Mouse (Mus musculus) frontal cortex, postnatal 36 days (tissue): Measurements from ENCODE around the gene Serpina3i.
A peak's percentile ranks its signal among the peaks of the same experiment; 100 is the strongest.
"Not testable (repeated sequence)": the region's sequence is repeated elsewhere in the genome, so short reads cannot be mapped to it uniquely, and the experiment has no call there.

Experiments
- DNase-seq, 2 experiments: peaks; one replicate each; pipeline ENCODE4 v3.0.0; 2022; ENCODE audit warnings: low spot score in 2 of 2

Serpina3i gene

DNA sequence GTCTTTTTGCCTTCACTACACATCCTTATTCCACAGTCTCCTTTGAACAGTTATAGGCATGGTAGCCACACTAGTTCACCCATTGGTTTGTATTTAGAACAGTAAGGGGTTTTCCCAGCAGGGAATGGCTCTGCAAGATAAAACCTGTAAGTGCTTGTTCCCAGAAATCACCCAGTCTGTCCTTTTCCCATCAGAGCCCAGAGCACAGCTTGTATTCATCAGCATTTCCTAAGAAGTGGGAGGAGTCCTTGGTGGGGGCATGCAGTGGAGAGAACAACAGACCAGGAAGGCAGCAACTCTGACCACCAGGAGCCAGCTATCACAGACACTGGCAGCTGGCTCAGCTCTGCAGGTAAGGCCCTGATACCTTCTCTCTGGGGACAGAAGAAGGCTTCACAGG lies at the start of gene Serpina3i:
TSS of gene Serpina3i (plus strand) at position 260 of the 400 bp plus-strand sequence.
- no peak for DNase-seq

- DNase-seq: peak in 1 of 2 experiments; percentile 2
Observed at GRCm38 (mm10) chr12:104213689-104214444, 49.1 kb upstream of the Serpina3i start.

- DNase-seq: no peak
Observed at GRCm38 (mm10) chr12:104214445-104214753, 48.5 kb upstream of the Serpina3i start, which contains the start of gene Serpina3f. Serpina3f (plus strand) TSS chr12:104214544.

DNA sequence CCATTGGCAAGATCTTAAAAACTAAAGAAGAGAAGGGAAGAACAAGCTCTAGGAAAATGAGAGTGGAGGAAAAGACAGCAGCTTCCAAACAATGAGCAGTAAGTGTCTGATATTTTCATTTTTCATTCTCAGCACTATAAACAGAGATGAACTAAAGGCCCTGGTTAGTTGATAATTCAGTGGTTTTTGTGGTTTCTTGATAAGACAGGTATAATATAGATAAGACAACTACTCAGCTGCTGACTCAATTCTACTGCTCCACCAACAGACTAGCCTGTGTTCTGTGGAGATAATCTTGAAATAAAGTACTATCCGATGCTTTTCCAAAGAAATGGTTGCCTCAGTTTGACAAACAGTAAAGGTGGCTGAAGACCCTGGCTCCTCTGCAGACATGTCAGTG lies 47.7 kb upstream of the Serpina3i start:
- no peak for DNase-seq

DNA sequence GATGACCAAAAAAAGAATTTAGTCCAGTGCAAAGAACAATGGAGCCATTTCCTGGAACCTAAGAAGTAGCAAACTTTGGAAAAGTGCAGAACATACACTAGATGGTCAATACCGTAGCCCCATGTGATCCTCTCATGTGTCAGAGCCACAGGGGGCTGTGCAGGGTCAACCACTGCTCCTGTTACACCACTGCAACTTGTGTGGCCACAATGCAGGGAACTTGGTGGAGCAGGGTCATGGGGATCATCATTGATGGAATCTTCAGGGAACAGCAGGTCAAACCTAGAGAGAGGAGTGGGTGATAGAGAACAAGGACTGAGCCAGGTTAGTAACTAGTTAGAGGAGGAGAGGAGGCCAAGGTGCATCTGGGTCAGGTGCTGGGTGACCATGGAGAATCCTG lies 41.3 kb upstream of the Serpina3i start:
- no peak for DNase-seq

GRCm38 (mm10) chr12:104223690-104224089 lies 39.2 kb upstream of the Serpina3i start:
- DNase-seq: no peak

- no peak for DNase-seq
Observed at GRCm38 (mm10) chr12:104224598-104225300, 38.2 kb upstream of the Serpina3i start.

DNA sequence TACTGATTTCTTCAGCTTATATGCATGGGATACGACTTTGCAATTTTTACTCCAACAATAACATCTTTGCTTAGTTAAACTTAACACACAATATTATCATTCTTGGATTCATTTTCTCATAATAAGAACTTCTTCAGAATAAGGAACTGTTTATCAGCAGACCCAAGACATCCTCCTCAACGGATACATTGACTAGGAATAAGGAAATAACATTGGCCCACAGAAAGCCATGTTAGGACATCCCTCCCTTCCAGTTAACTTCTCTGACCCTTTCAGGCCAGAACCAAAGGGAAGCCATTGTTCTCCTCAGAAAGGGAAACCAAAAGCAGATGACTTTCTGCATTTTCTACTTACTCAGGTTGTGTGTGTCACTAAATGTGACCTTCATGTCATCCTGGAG lies 32.2 kb upstream of the Serpina3i start:
- DNase-seq: no peak

DNA sequence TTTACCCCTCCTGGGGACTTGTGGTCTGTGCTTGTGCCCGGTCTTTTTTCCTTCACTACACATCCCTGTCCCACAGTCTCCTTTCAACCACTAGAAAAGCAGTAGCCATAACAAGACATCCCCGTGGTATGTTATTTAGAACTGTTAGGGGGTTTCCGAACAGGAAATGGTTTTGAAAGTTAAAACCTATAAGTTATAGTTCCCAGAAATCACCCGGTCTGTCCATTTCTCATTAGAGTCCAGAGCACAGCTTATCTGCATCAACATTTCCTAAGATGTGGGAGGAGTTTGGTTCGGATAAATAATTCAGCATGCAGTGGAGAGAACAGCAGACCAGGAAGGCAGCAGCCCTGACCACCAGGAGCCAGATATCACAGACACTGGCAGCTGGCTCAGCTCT lies 27.0 kb upstream of the Serpina3i start, which contains the start of gene Serpina3g:
TSS of gene Serpina3g (plus strand) at position 331 of the 400 bp plus-strand sequence.
- no peak for DNase-seq

- DNase-seq: not testable (repeated sequence)
Observed at GRCm38 (mm10) chr12:104238048-104238447, 24.9 kb upstream of the Serpina3i start.

DNA sequence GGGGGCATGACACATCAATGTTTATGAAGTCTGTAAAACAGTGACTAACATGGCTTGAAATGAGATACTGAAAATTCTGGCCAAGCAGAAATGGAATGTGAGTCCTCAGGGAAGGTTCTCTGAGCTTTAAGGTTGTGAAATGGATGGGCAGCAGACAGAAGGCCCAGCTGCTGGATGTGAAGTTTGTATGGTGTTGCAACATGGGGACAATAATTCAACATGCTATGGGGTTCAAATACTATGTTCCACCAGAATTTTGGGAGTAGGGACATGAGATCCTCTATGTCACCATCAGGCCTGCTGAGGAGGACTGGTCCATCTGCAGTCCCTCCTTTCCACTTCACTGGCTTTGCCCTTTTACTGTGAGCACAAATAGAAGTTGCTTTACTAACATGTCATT lies 19.6 kb upstream of the Serpina3i start:
- DNase-seq: no peak

- DNase-seq: peak; percentile 24 to 35
Observed at GRCm38 (mm10) chr12:104245092-104245491, 17.8 kb upstream of the Serpina3i start.

DNA sequence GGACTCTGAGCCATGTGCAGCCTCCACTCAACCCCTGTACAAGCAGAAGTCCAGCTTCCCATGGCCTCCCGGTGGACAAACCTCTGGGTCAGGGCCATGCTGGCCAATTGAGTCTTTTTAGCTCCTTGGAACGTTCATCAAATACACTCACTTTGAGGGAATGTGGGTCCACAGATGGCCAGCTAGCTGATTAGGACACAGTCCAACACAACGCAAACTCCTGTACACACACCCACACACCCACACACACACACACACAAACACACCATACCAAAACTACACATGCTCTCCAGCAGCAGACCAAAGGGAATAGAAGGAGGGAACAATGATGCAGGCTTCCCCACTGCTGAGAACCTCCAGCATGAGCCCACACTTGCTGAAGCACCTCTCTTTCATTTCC lies 17.3 kb upstream of the Serpina3i start:
- DNase-seq: peak; percentile 5 to 23

DNA sequence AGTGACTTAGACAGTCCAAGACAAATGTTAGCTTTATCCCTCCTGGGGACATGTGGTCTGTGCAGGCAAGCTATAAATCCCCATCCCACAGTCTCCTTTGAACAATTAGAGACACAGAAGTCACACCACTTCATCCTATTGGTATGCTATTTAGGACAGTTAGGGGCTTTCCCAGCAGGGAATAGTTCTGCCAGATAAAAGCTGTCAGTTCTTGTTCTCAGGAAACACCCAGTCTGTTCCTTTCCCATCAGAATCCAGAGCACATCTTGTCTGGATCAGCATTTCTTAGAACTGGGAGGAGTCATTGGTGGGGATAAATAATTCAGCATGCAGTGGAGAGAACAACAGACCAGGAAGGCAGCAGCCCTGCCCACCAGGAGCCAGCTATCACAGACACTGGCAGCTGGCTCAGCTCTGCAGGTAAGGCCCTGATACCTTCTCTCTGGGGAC lies 15.3 kb upstream of the Serpina3i start:
- DNase-seq: no peak

GRCm38 (mm10) chr12:104248231-104248630 lies 14.7 kb upstream of the Serpina3i start:
- DNase-seq: no peak

DNA sequence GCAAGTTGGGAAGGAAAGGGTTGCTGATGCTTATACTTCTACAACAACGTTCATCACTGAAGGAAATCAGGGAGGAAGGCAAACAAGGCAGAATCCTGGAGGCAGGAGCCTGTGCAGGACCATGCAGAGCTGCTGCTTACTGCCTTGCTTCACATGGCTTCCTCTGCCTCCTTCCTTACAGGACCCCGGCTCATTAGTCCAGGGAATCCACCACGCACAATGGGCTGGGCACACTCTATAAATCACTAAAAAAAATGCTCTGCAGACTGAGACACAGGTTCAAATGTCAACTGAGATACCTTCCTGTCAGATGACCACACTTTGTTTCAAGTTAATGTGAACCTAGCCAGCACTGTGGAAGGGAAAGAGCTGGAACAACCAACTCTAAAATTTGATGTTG lies 1.9 kb upstream of the Serpina3i start:
- DNase-seq: no peak

DNA sequence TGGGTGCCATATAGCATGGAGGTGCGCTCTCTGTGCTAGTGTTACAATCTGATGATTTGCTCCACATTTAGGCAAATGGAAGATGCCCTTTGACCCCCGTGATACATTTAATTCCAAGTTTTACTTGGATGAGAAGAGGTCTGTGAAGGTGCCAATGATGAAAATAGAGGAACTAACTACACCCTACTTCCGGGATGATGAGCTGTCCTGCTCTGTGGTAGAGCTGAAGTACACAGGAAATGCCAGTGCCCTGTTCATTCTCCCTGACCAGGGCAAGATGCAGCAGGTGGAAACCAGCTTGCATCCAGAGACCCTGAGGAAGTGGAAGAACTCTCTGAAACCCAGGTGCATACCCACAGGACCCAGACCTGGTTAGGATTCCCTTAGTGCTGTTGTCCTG lies 3.5 kb downstream of the Serpina3i start:
- DNase-seq: no peak

DNA sequence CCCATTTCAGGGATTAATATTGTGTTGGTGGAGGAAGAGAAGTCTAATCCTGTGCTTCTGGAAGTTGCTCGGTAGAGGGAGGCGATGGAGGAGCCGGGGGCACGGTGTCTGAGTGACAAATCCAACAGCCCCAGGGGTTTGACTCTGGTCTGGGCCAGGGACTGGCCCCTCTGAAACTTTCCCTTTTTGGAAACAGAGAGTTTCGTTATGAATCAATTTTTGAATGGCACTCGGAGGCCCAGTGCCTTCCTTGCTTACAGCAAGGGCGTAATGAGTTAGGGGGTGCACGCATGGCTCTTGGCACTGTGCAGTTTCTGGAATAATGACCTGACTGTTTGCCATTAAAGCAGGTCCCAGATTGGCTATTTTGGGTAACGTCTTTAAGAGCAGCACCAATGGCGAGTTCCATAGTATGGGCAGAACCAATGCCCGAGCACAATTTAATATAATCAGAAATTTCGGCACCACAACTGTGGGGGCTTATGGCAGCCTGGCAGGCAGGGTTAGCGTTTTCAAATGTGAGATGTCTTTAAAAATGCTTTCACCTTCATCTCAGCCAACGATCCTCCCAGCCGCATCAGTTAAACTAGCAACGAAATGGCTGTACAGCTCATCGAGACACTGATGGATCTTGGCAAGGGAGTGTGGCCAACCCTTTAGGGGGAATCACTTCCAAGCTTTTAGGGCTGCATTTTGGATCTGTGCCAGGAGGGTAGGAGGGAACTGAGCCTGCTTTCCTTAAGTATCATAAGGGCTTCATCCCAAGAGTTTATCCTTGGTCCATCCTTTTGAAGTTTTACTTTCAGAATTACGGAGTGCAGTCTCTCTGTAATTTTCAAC lies 15.5 kb downstream of the Serpina3i start:
- no peak for DNase-seq

DNA sequence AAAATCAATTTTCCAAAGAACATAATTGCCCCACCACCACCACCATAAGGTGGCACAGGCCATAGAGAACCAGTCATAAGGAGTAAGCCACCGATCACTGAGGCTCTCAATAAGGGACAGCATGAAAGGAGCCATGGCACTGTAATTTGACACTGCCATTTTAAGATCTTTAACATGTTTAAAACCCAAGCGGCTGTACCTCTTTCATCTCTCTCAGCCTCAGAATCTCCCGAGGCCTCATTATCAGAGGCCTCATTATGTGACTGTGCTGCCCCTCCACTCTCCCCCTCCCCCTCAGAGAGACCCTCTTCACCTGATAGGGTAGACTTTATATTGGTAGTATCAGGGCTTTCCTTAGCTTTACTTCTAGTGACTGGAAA lies 16.1 kb downstream of the Serpina3i start:
- DNase-seq: no peak

GRCm38 (mm10) chr12:104283380-104283779 lies 20.5 kb downstream of the Serpina3i start:
- DNase-seq: no peak

GRCm38 (mm10) chr12:104288336-104288735 lies 25.4 kb downstream of the Serpina3i start:
- DNase-seq: no peak

DNA sequence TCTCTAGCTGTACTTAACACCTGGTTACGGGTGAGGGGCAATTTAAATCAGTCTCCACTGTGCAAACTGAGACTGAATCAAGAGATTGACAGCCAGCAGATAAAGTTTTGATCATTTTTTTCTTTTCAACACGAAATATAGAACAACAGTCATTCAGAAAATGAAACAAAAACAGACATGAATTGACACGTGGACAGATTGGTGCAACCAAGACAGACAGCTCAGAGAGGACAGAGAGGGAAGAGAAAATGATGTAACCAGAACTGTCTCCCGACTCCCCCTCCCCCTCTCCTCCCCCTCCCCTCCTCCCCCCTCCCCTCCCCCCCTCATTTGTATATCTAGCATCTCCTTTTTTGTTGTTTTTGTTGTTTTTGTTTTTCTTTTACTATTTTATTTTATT lies 26.9 kb downstream of the Serpina3i start:
- no peak for DNase-seq
